Mouse (Mus musculus) heart, postnatal 0 days (tissue): ENCODE results near the gene Neurl1b.

ENCODE experiments used
- CTCF ChIP-seq: IDR thresholded peaks from 2 replicates; pipeline ENCODE4 v1.5.1; 2016; ENCODE audit warnings: antibody characterized with exemption, control low read depth, low read depth
- EP300 ChIP-seq: IDR thresholded peaks from 2 replicates; pipeline ENCODE4 v1.6.1; 2016; ENCODE audit warnings: antibody characterized with exemption, low read depth

- no peak for TF ChIP-seq CTCF
- TF ChIP-seq EP300, result no peak
These were observed 7.8 kb downstream of the Neurl1b start for GRCm38 (mm10) chr17:26422390-26422789.
